Comparison of ENCODE assay signal across 8 mouse cellular contexts in genomic region chr2:34526527-34527371, GRCm38 (mm10).
DNase-seq lines count a peak whose midpoint lies in the region; ATAC-seq lines count a peak whose summit lies in the region.

No protein-coding gene starts in this region.

- H3K4me3 ChIP-seq in neural tube, embryonic 13.5 days: no peak overlapping the region
- H3K4me3 ChIP-seq in embryonic facial prominence, embryonic 12.5 days: no peak overlapping the region
- no peak overlapping the region for H3K4me3 ChIP-seq in neural tube, embryonic 15.5 days (replicated peaks)

- 44% methylated on average over 15 of the region's 15 CpGs for WGBS in neural tube, embryonic 13.5 days
- WGBS in embryonic facial prominence, embryonic 12.5 days: 30% methylated on average over 15 of the region's 15 CpGs
- 36% methylated on average over 15 of the region's 15 CpGs for WGBS in neural tube, embryonic 15.5 days

- H3K27ac ChIP-seq in neural tube, embryonic 13.5 days (replicated peaks): no peak overlapping the region
- H3K27ac ChIP-seq in embryonic facial prominence, embryonic 12.5 days: peak overlapping the region; percentile 79
- no peak overlapping the region for H3K27ac ChIP-seq in neural tube, embryonic 15.5 days (replicated peaks)

- H3K4me1 ChIP-seq in neural tube, embryonic 13.5 days (replicated peaks): peaks cover 42% of the 10 kb centered on the region
- H3K4me1 ChIP-seq in embryonic facial prominence, embryonic 12.5 days: peaks cover 29% of the 10 kb centered on the region
- peaks cover 35% of the 10 kb centered on the region for H3K4me1 ChIP-seq in neural tube, embryonic 15.5 days

- DNase-seq in neural tube, embryonic 10.5 days (ENCODE audit: extremely low spot score, low spot score): no peak
- peak; percentile 33 to 34 for DNase-seq in heart, postnatal 36 days
- peak; percentile 45 to 67 for DNase-seq in lung, postnatal 4 days
- no peak for DNase-seq in layer of hippocampus, postnatal 10 days (ENCODE audit: low spot score in 2 of 2)
- no peak for DNase-seq in right cerebral cortex, postnatal 4 days

- H3K4me2 ChIP-seq in neural tube, embryonic 13.5 days: no peak overlapping the region
- H3K4me2 ChIP-seq in embryonic facial prominence, embryonic 12.5 days (replicated peaks): no peak overlapping the region
- H3K4me2 ChIP-seq in neural tube, embryonic 15.5 days: no peak overlapping the region

- no peaks in the 10 kb centered on the region for H3K36me3 ChIP-seq in neural tube, embryonic 13.5 days
- H3K36me3 ChIP-seq in embryonic facial prominence, embryonic 12.5 days: no peaks in the 10 kb centered on the region
- no peaks in the 10 kb centered on the region for H3K36me3 ChIP-seq in neural tube, embryonic 15.5 days

- no peak overlapping the region for H3K9ac ChIP-seq in neural tube, embryonic 13.5 days
- no peak overlapping the region for H3K9ac ChIP-seq in embryonic facial prominence, embryonic 12.5 days
- H3K9ac ChIP-seq in neural tube, embryonic 15.5 days (replicated peaks): no peak overlapping the region

- no peaks in the 10 kb centered on the region for H3K9me3 ChIP-seq in neural tube, embryonic 13.5 days
- no peaks in the 10 kb centered on the region for H3K9me3 ChIP-seq in embryonic facial prominence, embryonic 12.5 days
- H3K9me3 ChIP-seq in neural tube, embryonic 15.5 days (replicated peaks): no peaks in the 10 kb centered on the region

- ATAC-seq in neural tube, embryonic 13.5 days (ENCODE audit: low read depth): peak; percentile 56; the same call in 1 of the 2 replicates
- peak; percentile 78; the same call in 1 of the 2 replicates for ATAC-seq in embryonic facial prominence, embryonic 12.5 days (ENCODE audit: insufficient number of reproducible peaks, insufficient read depth, low FRiP score, low TSS enrichment)
- no peak for ATAC-seq in neural tube, embryonic 15.5 days (ENCODE audit: low FRiP score)

- no peaks in the 10 kb centered on the region for H3K27me3 ChIP-seq in neural tube, embryonic 13.5 days
- no peaks in the 10 kb centered on the region for H3K27me3 ChIP-seq in embryonic facial prominence, embryonic 12.5 days
- H3K27me3 ChIP-seq in neural tube, embryonic 15.5 days (replicated peaks): no peaks in the 10 kb centered on the region

- intact Hi-C loops in heart, postnatal 36 days (cut with DNase I): no loop called here

Comparison
In these comparisons a context has a peak if more than half of its experiments do, and no peak if none do; other contexts are left out.
1. DNase-seq: peak in heart, postnatal 36 days (2 of 2) and lung, postnatal 4 days (2 of 2); none in neural tube, embryonic 10.5 days (single experiment), layer of hippocampus, postnatal 10 days (0 of 2) and right cerebral cortex, postnatal 4 days (single experiment).